Mouse (Mus musculus) thymus, adult 2 months (tissue): ENCODE results near the gene Kcnq1.

ENCODE experiments used
- CTCF ChIP-seq: fragments of 200-500 bp; IDR thresholded peaks from 2 replicates; pipeline ENCODE4 v1.5.1; 2012; ENCODE audit warnings: mild to moderate bottlenecking, control low read depth, low read length, moderate library complexity, borderline replicate concordance; ENCODE audit not compliant: control insufficient read depth, poor library complexity, insufficient read depth; ENCODE audit errors: extremely low read depth
- POLR2A ChIP-seq: fragments of 200-500 bp; IDR thresholded peaks from 2 replicates; pipeline ENCODE4 v1.6.1; 2012; ENCODE audit warnings: mild to moderate bottlenecking, low read length, control low read depth, moderate library complexity; ENCODE audit not compliant: control insufficient read depth, poor library complexity, insufficient read depth; ENCODE audit errors: extremely low read depth

DNA sequence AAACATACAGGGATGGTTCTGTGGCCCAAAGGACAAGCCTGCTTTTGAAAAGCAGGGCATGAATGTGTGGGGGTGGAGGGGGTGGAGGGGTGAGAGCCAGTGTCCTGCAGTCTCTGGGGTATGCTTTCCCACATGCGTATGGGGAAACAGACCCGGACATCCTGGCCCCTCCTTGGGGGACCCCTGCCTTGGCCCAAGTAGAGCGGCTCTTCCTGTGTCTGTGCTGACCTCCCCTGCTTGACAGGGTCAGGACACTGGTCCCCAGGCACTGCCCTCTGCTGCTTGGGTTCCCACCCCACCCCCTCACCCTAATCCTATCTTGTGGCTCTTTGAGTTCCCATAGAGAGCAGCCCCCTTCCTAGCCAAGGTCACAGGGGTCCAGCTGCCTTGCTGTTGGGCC, 3.5 kb downstream of the Kcnq1 start:
- no peak for TF ChIP-seq CTCF
- no peak for TF ChIP-seq POLR2A
